Mouse (Mus musculus) lung, postnatal 0 days (tissue): Measurements from ENCODE around the gene Ankrd44. TPM values are rescaled to one million over a fixed set of nuclear protein-coding genes. Genes with fewer than 3 reads are reported as not detected.
A peak's percentile ranks its signal among the peaks of the same experiment; 100 is the strongest.

Experiments used
- ATAC-seq: fragments of 200-750 bp; cut with Nextera tagmentation; 2 replicates; pipeline ENCODE4 v1.8.0; 2017; ENCODE audit warnings: moderate library complexity
- DNase-seq: peaks from one replicate; pipeline ENCODE4 v3.0.0-alpha.2; 2016; ENCODE audit warnings: low spot score
- H3K27ac ChIP-seq: fragments of 300-500 bp; sonication (generic); 2 replicates; pipeline ENCODE4 v1.5.1; 2014; ENCODE audit warnings: antibody characterized with exemption, mild to moderate bottlenecking, low read length, mixed read lengths
- H3K27me3 ChIP-seq: fragments of 300-500 bp; sonication (generic); replicated peaks from 2 replicates; pipeline ENCODE4 v1.6.1; 2014; ENCODE audit warnings: low read length, mixed read lengths; ENCODE audit not compliant: insufficient read depth
- H3K36me3 ChIP-seq: fragments of 300-500 bp; sonication (generic); 2 replicates; pipeline ENCODE4 v1.6.1; 2014; ENCODE audit warnings: low read length, mixed read lengths; ENCODE audit not compliant: insufficient read depth
- H3K4me1 ChIP-seq: fragments of 300-500 bp; sonication (generic); 2 replicates; pipeline ENCODE4 v1.6.1; 2014; ENCODE audit warnings: antibody characterized with exemption, low read depth, low read length, mixed read lengths; ENCODE audit not compliant: insufficient read depth
- H3K4me2 ChIP-seq: fragments of 300-500 bp; sonication (generic); replicated peaks from 2 replicates; pipeline ENCODE4 v1.6.1; 2014; ENCODE audit warnings: low read depth, mild to moderate bottlenecking, low read length, moderate library complexity, mixed read lengths
- H3K4me3 ChIP-seq: fragments of 300-500 bp; sonication (generic); 2 replicates; pipeline ENCODE4 v1.5.1; 2014; ENCODE audit warnings: low read depth, low read length
- H3K9ac ChIP-seq: fragments of 300-500 bp; sonication (generic); replicated peaks from 2 replicates; pipeline ENCODE4 v1.6.1; 2014; ENCODE audit warnings: low read depth, mild to moderate bottlenecking
- H3K9me3 ChIP-seq: fragments of 300-500 bp; sonication (generic); 2 replicates; pipeline ENCODE4 v1.6.1; 2016; ENCODE audit warnings: low read length, mixed read lengths
- CTCF ChIP-seq: IDR thresholded peaks from 2 replicates; pipeline ENCODE4 v1.5.1; 2016; ENCODE audit warnings: antibody characterized with exemption, mild to moderate bottlenecking
- EP300 ChIP-seq: IDR thresholded peaks from 2 replicates; pipeline ENCODE4 v1.6.1; 2016; ENCODE audit warnings: antibody characterized with exemption, mild to moderate bottlenecking, control low read depth
- WGBS: fragments of 180-500 bp; shearing (Covaris S2); extraction: QIAGEN DNeasy Blood & Tissue Kit; methylation state at CpG from one replicate; pipeline ENCODE4 v1.1.7; 2014; 5-methylcytosine and 5-hydroxymethylcytosine counted together
- polyA plus RNA-seq: library from polyadenylated mRNA; unstranded; fragments of >200 nt; fragmentation: Nextera tagmentation; extraction: Ambion mirVana; gene quantifications from 2 replicates; pipeline ENCODE4 v1.2.1, GENCODE M21; 2015

Ankrd44 gene
- polyA plus RNA-seq, 1 experiment from 2014 or later: 16.5 TPM

GRCm38 (mm10) chr1:54841788-54842187 is 84.4 kb downstream of the Ankrd44 start:
- no peak for TF ChIP-seq CTCF
- no peak for TF ChIP-seq EP300
- Histone ChIP-seq H3K4me2 (no peak overlapping the region; the same call in 1 of the 2 replicates), H3K27ac (no peak overlapping the region), H3K9me3 (no peaks in the 10 kb centered on the region), H3K4me1 (peaks cover 8% of the 10 kb centered on the region; the same call in 1 of the 2 replicates), H3K4me3 (no peak overlapping the region), H3K27me3 (no peaks in the 10 kb centered on the region), H3K9ac (no peak overlapping the region), H3K36me3 (no peaks in the 10 kb centered on the region)
- no peak for ATAC-seq
- DNase-seq: peak; percentile 36
- WGBS: 47% methylated on average over 5 of the region's 5 CpGs

- ATAC-seq: peak; percentile 65
- 32% methylated on average over 2 of the region's 2 CpGs for WGBS
Measured at GRCm38 (mm10) chr1:54840040-54840439, 86.1 kb downstream of the Ankrd44 start.

GRCm38 (mm10) chr1:54838486-54838805 is 87.7 kb downstream of the Ankrd44 start:
- Histone ChIP-seq H3K4me3 (no peak overlapping the region), H3K4me1 (peaks cover 11% of the 10 kb centered on the region; the same call in 1 of the 2 replicates), H3K9me3 (no peaks in the 10 kb centered on the region), H3K4me2 (peak overlapping the region; percentile 28; the same call in 1 of the 2 replicates), H3K27ac (peak overlapping the region; percentile 68; the same call in 1 of the 2 replicates), H3K27me3 (no peaks in the 10 kb centered on the region), H3K9ac (no peak overlapping the region), H3K36me3 (no peaks in the 10 kb centered on the region)
- WGBS: 54% methylated on average over 6 of the region's 6 CpGs
- ATAC-seq (peak; percentile 6; the same call in 1 of the 2 replicates), DNase-seq (peak; percentile 46)
- no peak for TF ChIP-seq CTCF

More at GRCm38 (mm10) chr1:54840040-54840439, 86.1 kb downstream of the Ankrd44 start:
- no peak overlapping the region for H3K9ac ChIP-seq
- no peak overlapping the region for H3K27ac ChIP-seq
- TF ChIP-seq CTCF (no peak), EP300 (peak; percentile 96)
- H3K9me3 ChIP-seq: no peaks in the 10 kb centered on the region
- no peaks in the 10 kb centered on the region for H3K27me3 ChIP-seq
- no peaks in the 10 kb centered on the region for H3K36me3 ChIP-seq
- DNase-seq: peak; percentile 63
- no peak overlapping the region for H3K4me3 ChIP-seq
- no peak overlapping the region for H3K4me2 ChIP-seq
- H3K4me1 ChIP-seq: peaks cover 11% of the 10 kb centered on the region; the same call in 1 of the 2 replicates

GRCm38 (mm10) chr1:54837721-54838485 is 88.3 kb downstream of the Ankrd44 start:
- peak; percentile 70 for ATAC-seq
- no peak overlapping the region for H3K4me3 ChIP-seq
- peak overlapping the region; percentile 28; the same call in 1 of the 2 replicates for H3K4me2 ChIP-seq
- TF ChIP-seq CTCF: no peak
- TF ChIP-seq EP300: 0 out of 2 replicates have a peak, but pooled peaks have one; percentile 30
- H3K9ac ChIP-seq: no peak overlapping the region
- H3K4me1 ChIP-seq: peaks cover 11% of the 10 kb centered on the region; the same call in 1 of the 2 replicates
- H3K36me3 ChIP-seq: no peaks in the 10 kb centered on the region
- peak; percentile 92 for DNase-seq
- H3K27ac ChIP-seq: peak overlapping the region; percentile 68
- WGBS: 39% methylated on average over 17 of the region's 17 CpGs
- H3K27me3 ChIP-seq: no peaks in the 10 kb centered on the region
- no peaks in the 10 kb centered on the region for H3K9me3 ChIP-seq

- no peak overlapping the region for H3K27ac ChIP-seq
- no peaks in the 10 kb centered on the region for H3K36me3 ChIP-seq
- WGBS: 78% methylated on average over 6 of the region's 6 CpGs
- no peak for DNase-seq
- H3K9ac ChIP-seq: no peak overlapping the region
- H3K4me3 ChIP-seq: no peak overlapping the region
- no peak overlapping the region for H3K4me2 ChIP-seq
- TF ChIP-seq EP300 (no peak), CTCF (no peak)
- H3K27me3 ChIP-seq: no peaks in the 10 kb centered on the region
- H3K9me3 ChIP-seq: no peaks in the 10 kb centered on the region
- ATAC-seq: no peak
- peaks cover 11% of the 10 kb centered on the region; the same call in 1 of the 2 replicates for H3K4me1 ChIP-seq
Measured at GRCm38 (mm10) chr1:54835661-54836205, 90.5 kb downstream of the Ankrd44 start.

GRCm38 (mm10) chr1:54833221-54833620 is 93.0 kb downstream of the Ankrd44 start:
- H3K4me3 ChIP-seq: no peak overlapping the region
- no peak overlapping the region for H3K9ac ChIP-seq
- ATAC-seq: no peak
- H3K9me3 ChIP-seq: no peaks in the 10 kb centered on the region
- DNase-seq: no peak
- no peaks in the 10 kb centered on the region for H3K36me3 ChIP-seq
- H3K4me1 ChIP-seq: peaks cover 21% of the 10 kb centered on the region; the same call in 1 of the 2 replicates
- H3K4me2 ChIP-seq: no peak overlapping the region
- H3K27ac ChIP-seq: no peak overlapping the region
- no peak for TF ChIP-seq EP300
- no peak for TF ChIP-seq CTCF
- 88% methylated on average over 6 of the region's 6 CpGs for WGBS
- H3K27me3 ChIP-seq: no peaks in the 10 kb centered on the region
